Mouse (Mus musculus) hindbrain, embryonic 10.5 days (tissue): ENCODE measurements around the gene Mrps25. TPM values are rescaled to one million over a fixed set of nuclear protein-coding genes. Genes with fewer than 3 reads are reported as not detected.

Experiments used
- DNase-seq: peaks from one replicate; pipeline ENCODE4 v3.0.0-alpha.2; 2017; ENCODE audit warnings: low spot score
- H3K27ac ChIP-seq: fragments of 300-500 bp; sonication (generic); 2 replicates; pipeline ENCODE4 v1.5.1; 2016; ENCODE audit warnings: mild to moderate bottlenecking, moderate library complexity
- H3K27me3 ChIP-seq: fragments of 300-500 bp; sonication (generic); 2 replicates; pipeline ENCODE4 v1.6.1; 2016; ENCODE audit warnings: mild to moderate bottlenecking; ENCODE audit not compliant: poor library complexity, insufficient read depth, severe bottlenecking
- H3K36me3 ChIP-seq: fragments of 300-500 bp; sonication (generic); 2 replicates; pipeline ENCODE4 v1.6.1; 2016; ENCODE audit warnings: mild to moderate bottlenecking, moderate library complexity
- H3K4me1 ChIP-seq: fragments of 300-500 bp; sonication (generic); replicated peaks from 2 replicates; pipeline ENCODE4 v1.6.1; 2016; ENCODE audit warnings: mild to moderate bottlenecking
- H3K4me3 ChIP-seq: fragments of 300-500 bp; sonication (generic); 2 replicates; pipeline ENCODE4 v1.5.1; 2016; ENCODE audit warnings: mild to moderate bottlenecking, moderate library complexity
- H3K9me3 ChIP-seq: fragments of 300-500 bp; sonication (generic); 2 replicates; pipeline ENCODE4 v1.6.1; 2016; ENCODE audit warnings: mild to moderate bottlenecking, moderate library complexity
- WGBS: fragments of 180-500 bp; shearing (Covaris S2); methylation state at CpG from one replicate; pipeline ENCODE4 v1.1.7; 2016; 5-methylcytosine and 5-hydroxymethylcytosine counted together
- polyA plus RNA-seq: library from polyadenylated mRNA; unstranded; fragments of >200 nt; fragmentation: Nextera tagmentation; extraction: Ambion mirVana; gene quantifications from 2 replicates; pipeline ENCODE4 v1.2.1, GENCODE M21; 2016

The Mrps25 gene
- 93.1 and 104 TPM in 2 replicates for polyA plus RNA-seq

- DNase-seq: peak; percentile 79
- Histone ChIP-seq H3K9me3 (peaks cover 4% of the 10 kb centered on the region; the same call in 1 of the 2 replicates), H3K27me3 (no peaks in the 10 kb centered on the region), H3K4me1 (peaks cover 18% of the 10 kb centered on the region), H3K27ac (peak within 1 kb of the TSS; percentile 88), H3K4me3 (peak within 1 kb of the TSS; percentile 88), H3K36me3 (peaks cover 68% of the 10 kb centered on the region)
- WGBS: under 1% methylated on average over 42 of the region's 42 CpGs
These were observed at the start of gene Mrps25 for GRCm38 (mm10) chr6:92183621-92184131. Gene Mrps25, minus strand, starts transcription at chr6:92184033.

DNA sequence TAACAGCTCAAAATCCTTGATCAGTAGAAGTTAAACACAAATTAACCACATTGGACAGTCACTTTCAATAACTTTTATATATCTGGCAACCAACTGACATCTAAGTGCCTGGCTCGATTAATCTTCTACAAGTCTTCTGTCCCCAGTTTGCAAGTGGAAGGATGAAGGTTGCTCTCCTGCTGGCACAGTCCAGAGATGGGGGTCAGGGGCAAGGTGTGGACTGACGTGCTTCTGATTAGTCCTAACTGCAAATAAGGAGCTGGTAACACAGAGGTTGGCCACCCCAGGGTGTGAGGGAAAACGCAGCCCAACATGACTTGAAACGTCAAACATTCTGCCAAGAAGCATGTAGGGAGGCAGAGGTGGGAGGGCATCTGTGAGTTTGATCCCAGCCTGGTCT, 47.9 kb upstream of the Mrps25 start:
- Histone ChIP-seq H3K4me1 (no peaks in the 10 kb centered on the region), H3K9me3 (no peaks in the 10 kb centered on the region), H3K27me3 (no peaks in the 10 kb centered on the region), H3K4me3 (no peak overlapping the region), H3K36me3 (no peaks in the 10 kb centered on the region), H3K27ac (no peak overlapping the region)
- no peak for DNase-seq
- WGBS: 70% methylated on average over 4 of the region's 4 CpGs

DNA sequence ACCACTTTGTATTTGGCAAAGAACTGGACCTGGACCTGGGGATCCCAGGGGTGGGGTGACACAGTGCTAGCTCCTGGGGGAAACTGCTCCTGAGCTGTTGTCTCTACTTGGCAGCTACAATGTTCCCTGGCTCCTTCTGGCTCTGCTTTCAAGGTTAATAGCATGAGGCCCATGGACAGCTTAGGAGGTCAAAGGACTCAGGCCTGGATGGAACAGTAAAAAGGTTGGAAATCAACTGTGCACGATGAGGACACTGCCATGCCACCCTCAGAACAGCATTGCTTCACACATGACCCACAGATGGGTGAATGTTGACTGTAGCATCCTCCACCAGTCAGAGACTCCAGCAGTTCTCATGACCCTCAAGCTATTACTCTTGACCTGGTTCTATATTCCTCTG, 47.5 kb upstream of the Mrps25 start:
- Histone ChIP-seq H3K4me3 (no peak overlapping the region), H3K27me3 (no peaks in the 10 kb centered on the region), H3K27ac (no peak overlapping the region), H3K9me3 (no peaks in the 10 kb centered on the region), H3K4me1 (no peaks in the 10 kb centered on the region), H3K36me3 (no peaks in the 10 kb centered on the region)
- DNase-seq: no peak
- 70% methylated on average over 1 of the region's 1 CpGs for WGBS

DNA sequence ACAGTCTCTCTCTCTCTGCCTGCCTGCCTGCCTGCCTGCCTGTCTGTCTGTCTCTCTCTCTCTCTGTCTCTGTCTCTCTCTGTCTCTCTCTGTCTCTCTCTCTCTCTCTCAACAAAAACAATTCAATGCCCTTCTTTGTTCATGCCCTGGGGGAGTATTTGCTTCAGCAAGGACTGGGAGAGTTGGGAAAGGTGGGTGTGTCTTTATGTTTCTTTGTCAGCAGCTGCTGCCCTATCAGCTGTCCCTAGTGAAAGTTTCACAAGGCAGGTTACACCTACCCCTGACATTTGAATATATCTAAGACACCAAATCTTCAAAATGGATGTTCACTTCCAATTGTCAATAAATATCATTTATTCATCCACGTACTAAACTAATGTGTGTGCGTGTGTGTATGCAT, 45.8 kb upstream of the Mrps25 start:
- DNase-seq: no peak
- H3K4me1 ChIP-seq: no peaks in the 10 kb centered on the region
- no peak overlapping the region for H3K27ac ChIP-seq
- H3K4me3 ChIP-seq: no peak overlapping the region
- 89% methylated on average over 2 of the region's 2 CpGs for WGBS
- H3K27me3 ChIP-seq: no peaks in the 10 kb centered on the region
- no peaks in the 10 kb centered on the region for H3K9me3 ChIP-seq
- H3K36me3 ChIP-seq: no peaks in the 10 kb centered on the region

DNA sequence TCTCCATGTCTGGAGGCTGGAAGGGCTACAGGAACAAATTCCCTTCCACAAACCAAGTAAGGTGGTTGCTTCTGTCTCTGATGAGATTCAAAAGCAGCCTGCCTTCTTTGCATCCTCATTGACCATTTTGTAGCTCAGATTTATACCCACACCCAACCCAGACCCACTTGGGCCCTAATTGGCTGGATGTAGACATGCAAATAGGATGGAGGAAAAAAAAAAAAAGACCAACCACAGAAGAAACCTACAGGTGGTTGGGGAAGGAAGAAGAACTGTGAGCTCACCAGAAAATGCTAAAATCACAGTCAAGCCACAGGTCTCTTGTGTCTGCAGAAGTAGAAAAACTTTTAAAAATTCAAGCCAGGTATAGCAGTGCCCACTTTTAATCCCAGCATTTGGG, 45.3 kb upstream of the Mrps25 start:
- Histone ChIP-seq H3K27ac (no peak overlapping the region), H3K27me3 (no peaks in the 10 kb centered on the region), H3K9me3 (no peaks in the 10 kb centered on the region), H3K36me3 (no peaks in the 10 kb centered on the region), H3K4me3 (no peak overlapping the region), H3K4me1 (no peaks in the 10 kb centered on the region)
- DNase-seq: no peak

- H3K4me1 ChIP-seq: no peaks in the 10 kb centered on the region
- no peak for DNase-seq
- H3K36me3 ChIP-seq: no peaks in the 10 kb centered on the region
- H3K4me3 ChIP-seq: no peak overlapping the region
- H3K27ac ChIP-seq: no peak overlapping the region
- 85% methylated on average over 1 of the region's 1 CpGs for WGBS
- no peaks in the 10 kb centered on the region for H3K27me3 ChIP-seq
- no peaks in the 10 kb centered on the region for H3K9me3 ChIP-seq
These were observed 41.1 kb upstream of the Mrps25 start for GRCm38 (mm10) chr6:92224981-92225380.

- no peak overlapping the region for H3K27ac ChIP-seq
- H3K36me3 ChIP-seq: no peaks in the 10 kb centered on the region
- H3K27me3 ChIP-seq: no peaks in the 10 kb centered on the region
- no peaks in the 10 kb centered on the region for H3K4me1 ChIP-seq
- H3K4me3 ChIP-seq: no peak overlapping the region
- no peak for DNase-seq
- no peaks in the 10 kb centered on the region for H3K9me3 ChIP-seq
- 94% methylated on average over 3 of the region's 3 CpGs for WGBS
These were observed 38.2 kb upstream of the Mrps25 start for GRCm38 (mm10) chr6:92222021-92222420.

GRCm38 (mm10) chr6:92221604-92222003, 37.8 kb upstream of the Mrps25 start:
- Histone ChIP-seq H3K9me3 (no peaks in the 10 kb centered on the region), H3K4me3 (no peak overlapping the region), H3K4me1 (no peaks in the 10 kb centered on the region), H3K27me3 (no peaks in the 10 kb centered on the region), H3K27ac (no peak overlapping the region), H3K36me3 (no peaks in the 10 kb centered on the region)
- no peak for DNase-seq
- 87% methylated on average over 6 of the region's 6 CpGs for WGBS

GRCm38 (mm10) chr6:92219445-92219844, 35.6 kb upstream of the Mrps25 start:
- no peaks in the 10 kb centered on the region for H3K9me3 ChIP-seq
- H3K4me1 ChIP-seq: no peaks in the 10 kb centered on the region; the same call in 1 of the 2 replicates
- H3K36me3 ChIP-seq: no peaks in the 10 kb centered on the region
- no peak overlapping the region for H3K4me3 ChIP-seq
- H3K27me3 ChIP-seq: no peaks in the 10 kb centered on the region
- H3K27ac ChIP-seq: no peak overlapping the region
- peak; percentile 45 for DNase-seq
- 48% methylated on average over 3 of the region's 3 CpGs for WGBS

- peaks cover 10% of the 10 kb centered on the region for H3K4me1 ChIP-seq
- no peaks in the 10 kb centered on the region for H3K9me3 ChIP-seq
- no peaks in the 10 kb centered on the region for H3K27me3 ChIP-seq
- H3K27ac ChIP-seq: peak within 1 kb of the TSS; percentile 92
- H3K4me3 ChIP-seq: peak within 1 kb of the TSS; percentile 97
- 10% methylated on average over 35 of the region's 35 CpGs for WGBS
- H3K36me3 ChIP-seq: peaks cover 15% of the 10 kb centered on the region
- DNase-seq: peak; percentile 94
These were observed 31.1 kb upstream of the Mrps25 start, which contains the start of gene Rbsn for GRCm38 (mm10) chr6:92214773-92215449. Gene Rbsn, minus strand, starts transcription at chr6:92214925.

DNA sequence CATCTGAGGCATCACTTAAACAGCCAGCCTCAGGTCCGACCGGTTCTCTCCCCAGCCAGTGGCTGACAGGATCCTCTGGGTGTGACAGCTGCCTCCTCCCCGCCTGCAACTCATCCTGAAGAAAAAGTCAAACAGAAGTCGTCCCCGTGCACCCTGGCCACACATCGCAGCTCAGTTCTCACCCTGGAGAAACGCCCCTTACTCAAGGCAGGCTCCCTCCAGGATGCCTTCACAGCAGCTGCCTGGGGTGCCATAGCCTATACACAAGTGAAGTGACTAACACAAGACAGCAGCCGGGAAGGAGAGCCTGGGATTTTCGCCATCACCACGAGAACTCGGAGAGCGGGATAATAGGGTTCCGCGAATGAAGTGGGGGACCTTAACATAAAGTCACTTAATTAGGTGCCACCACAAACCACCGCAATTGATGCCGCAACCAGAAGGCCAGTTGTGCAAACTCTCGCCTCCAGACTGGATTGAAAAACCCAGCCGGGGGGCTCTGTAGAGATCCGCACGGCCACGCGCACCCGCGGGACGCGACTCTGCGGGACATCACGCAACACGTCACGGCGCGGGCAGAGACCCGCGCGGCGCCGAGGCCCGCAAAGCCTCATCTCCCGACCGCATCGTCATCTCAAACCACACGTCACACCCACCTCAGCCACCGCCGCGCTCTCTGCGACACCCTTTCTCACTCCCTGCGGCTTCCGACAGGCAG, 30.4 kb upstream of the Mrps25 start:
- Histone ChIP-seq H3K27me3 (no peaks in the 10 kb centered on the region), H3K4me1 (peaks cover 10% of the 10 kb centered on the region), H3K4me3 (peak overlapping the region; percentile 97), H3K36me3 (peaks cover 22% of the 10 kb centered on the region), H3K9me3 (no peaks in the 10 kb centered on the region), H3K27ac (peak overlapping the region; percentile 92)
- WGBS: under 1% methylated on average over 48 of the region's 48 CpGs
- DNase-seq: no peak

GRCm38 (mm10) chr6:92199414-92199813, 15.6 kb upstream of the Mrps25 start:
- H3K4me1 ChIP-seq: no peaks in the 10 kb centered on the region
- no peak for DNase-seq
- H3K27me3 ChIP-seq: no peaks in the 10 kb centered on the region
- WGBS: 96% methylated on average over 8 of the region's 8 CpGs
- no peaks in the 10 kb centered on the region for H3K9me3 ChIP-seq
- no peak overlapping the region for H3K27ac ChIP-seq
- H3K36me3 ChIP-seq: peaks cover 89% of the 10 kb centered on the region
- no peak overlapping the region for H3K4me3 ChIP-seq

DNA sequence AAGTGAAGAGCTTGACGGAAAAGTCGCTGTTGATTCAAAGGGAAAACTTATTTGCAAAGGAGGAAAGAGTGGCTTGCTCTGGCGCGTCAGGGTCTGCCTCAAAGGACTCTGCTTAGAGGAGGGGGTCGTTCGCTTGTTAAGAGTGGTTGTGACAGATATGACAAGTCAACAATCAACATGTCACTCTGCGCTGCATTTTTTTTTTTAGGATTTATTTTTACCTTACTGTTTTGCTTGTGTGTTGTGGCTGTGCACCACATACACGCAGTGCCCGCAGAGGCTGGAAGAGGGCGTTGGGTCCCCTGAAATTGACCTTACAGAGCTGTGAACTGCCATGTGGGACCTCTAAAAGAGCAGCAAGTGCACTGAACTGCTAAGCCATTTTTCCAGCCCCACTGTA, 345 bp upstream of the Mrps25 start:
- 6% methylated on average over 10 of the region's 10 CpGs for WGBS
- H3K27ac ChIP-seq: peak overlapping the region; percentile 88

More for the DNA sequence above, 345 bp upstream of the Mrps25 start:
- no peaks in the 10 kb centered on the region for H3K27me3 ChIP-seq
- H3K4me1 ChIP-seq: peaks cover 18% of the 10 kb centered on the region
- peaks cover 68% of the 10 kb centered on the region for H3K36me3 ChIP-seq
- no peak for DNase-seq
- H3K9me3 ChIP-seq: no peaks in the 10 kb centered on the region
- H3K4me3 ChIP-seq: peak overlapping the region; percentile 88
